Mouse (Mus musculus) myocyte (in vitro differentiated cells): ENCODE measurements around the gene Tppp. TPM values are rescaled to one million over a fixed set of nuclear protein-coding genes. Genes with fewer than 3 reads are reported as not detected.

ENCODE experiments used
- H3K27me3 ChIP-seq: one replicate; pipeline ENCODE4 v1.6.1; 2011; ENCODE audit not compliant: control insufficient read depth, insufficient read depth, insufficient read length
- H3K36me3 ChIP-seq: one replicate; pipeline ENCODE4 v1.6.1; 2011; ENCODE audit not compliant: control insufficient read depth, insufficient read depth
- H3K4me2 ChIP-seq: one replicate; pipeline ENCODE4 v1.6.1; 2011; ENCODE audit warnings: low read depth, control low read depth
- H3K4me3 ChIP-seq: one replicate; pipeline ENCODE4 v1.5.1; 2011; ENCODE audit warnings: mild to moderate bottlenecking, control low read depth, moderate library complexity
- H3K79me2 ChIP-seq: one replicate; pipeline ENCODE4 v1.6.1; 2011; ENCODE audit not compliant: control insufficient read depth, insufficient read depth
- H3ac ChIP-seq: one replicate; pipeline ENCODE4 v1.6.1; 2011; ENCODE audit not compliant: control insufficient read depth, insufficient read length
- CEBPB ChIP-seq: IDR thresholded peaks from 2 replicates; pipeline ENCODE4 v1.6.1; 2011; ENCODE audit warnings: mild to moderate bottlenecking, moderate library complexity; ENCODE audit not compliant: poor library complexity, insufficient read depth, severe bottlenecking
- E2F4 ChIP-seq: IDR thresholded peaks from one replicate; pipeline ENCODE4 v1.6.1; 2011; ENCODE audit warnings: mild to moderate bottlenecking, control low read depth, moderate library complexity; ENCODE audit not compliant: insufficient read depth
- MAX ChIP-seq: IDR thresholded peaks from one replicate; pipeline ENCODE4 v1.6.1; 2011; ENCODE audit warnings: low read depth, mild to moderate bottlenecking, control low read depth
- MYOD1 ChIP-seq, 3 experiments: IDR thresholded peaks; one replicate each; pipeline ENCODE4 v1.6.1; 2011; ENCODE audit warnings: control low read depth in 2 of 3, low read depth in 2 of 3, mild to moderate bottlenecking in 2 of 3, moderate library complexity in 1 of 3; ENCODE audit not compliant: insufficient read length in 2 of 3, control insufficient read depth in 1 of 3
- MYOG ChIP-seq, 3 experiments: IDR thresholded peaks; one replicate each; pipeline ENCODE4 v1.6.1; 2011; ENCODE audit warnings: control low read depth in 2 of 3, low read depth in 2 of 3, mild to moderate bottlenecking in 2 of 3; ENCODE audit not compliant: insufficient read length in 2 of 3, control insufficient read depth in 1 of 3, insufficient read depth in 1 of 3
- POLR2A ChIP-seq: IDR thresholded peaks from one replicate; pipeline ENCODE4 v1.6.1; 2011; ENCODE audit warnings: low read depth, mild to moderate bottlenecking, control low read depth, moderate library complexity; ENCODE audit not compliant: insufficient read length
- POLR2AphosphoS2 ChIP-seq: IDR thresholded peaks from one replicate; pipeline ENCODE4 v1.6.1; 2011; ENCODE audit warnings: low read depth, control low read depth; ENCODE audit not compliant: insufficient read length
- REST ChIP-seq: IDR thresholded peaks from one replicate; pipeline ENCODE4 v1.6.1; 2011; ENCODE audit warnings: mild to moderate bottlenecking, control low read depth, moderate library complexity; ENCODE audit not compliant: insufficient read depth, insufficient read length
- SRF ChIP-seq: IDR thresholded peaks from one replicate; pipeline ENCODE4 v1.6.1; 2011; ENCODE audit warnings: low read depth; ENCODE audit not compliant: control insufficient read depth, insufficient read length
- TCF12 ChIP-seq: IDR thresholded peaks from one replicate; pipeline ENCODE4 v1.6.1; 2011; ENCODE audit warnings: mild to moderate bottlenecking, control low read depth; ENCODE audit not compliant: poor library complexity, insufficient read depth, severe bottlenecking
- TCF3 ChIP-seq: IDR thresholded peaks from one replicate; pipeline ENCODE4 v1.6.1; 2011; ENCODE audit warnings: low read depth, control low read depth; ENCODE audit not compliant: insufficient read length
- USF1 ChIP-seq: IDR thresholded peaks from one replicate; pipeline ENCODE4 v1.6.1; 2011; ENCODE audit warnings: low read depth, mild to moderate bottlenecking, control low read depth, moderate library complexity
- polyA plus RNA-seq: library from polyadenylated mRNA; unstranded; fragments of >200 nt; fragmentation: generic; extraction: Trizol; gene quantifications from one replicate; pipeline ENCODE4 v1.2.1, GENCODE M21; 2012; ENCODE audit warnings: missing spikeins

Tppp gene
- polyA plus RNA-seq, 1 experiment, result not detected

- peak overlapping the region; percentile 9 for H3K4me2 ChIP-seq
- no peaks in the 10 kb centered on the region for H3K27me3 ChIP-seq
- H3K79me2 ChIP-seq, result no peaks in the 10 kb centered on the region
- no peak overlapping the region for H3K4me3 ChIP-seq
- TF ChIP-seq MYOG (IDR thresholded peaks at IDR 0.05; ENCODE audit: control insufficient read depth in 1 of 3, insufficient read depth in 1 of 3, insufficient read length in 2 of 3, low read depth in 2 of 3) (no peak), MYOD1 (IDR thresholded peaks at IDR 0.05; ENCODE audit: control insufficient read depth in 1 of 3, insufficient read length in 2 of 3, low read depth in 2 of 3) (no peak), POLR2A (no peak), SRF (no peak), MAX (no peak), CEBPB (no peak), POLR2AphosphoS2 (no peak), USF1 (no peak), TCF3 (no peak), E2F4 (no peak), TCF12 (no peak), REST (no peak)
- no peak overlapping the region for H3ac ChIP-seq
- H3K36me3 ChIP-seq, result no peaks in the 10 kb centered on the region
Measured at GRCm38 (mm10) chr13:73970545-73971448, 38.4 kb upstream of the Tppp start.

- Histone ChIP-seq H3K4me3 (no peak overlapping the region), H3K36me3 (no peaks in the 10 kb centered on the region), H3K4me2 (no peak overlapping the region), H3K79me2 (no peaks in the 10 kb centered on the region), H3K27me3 (no peaks in the 10 kb centered on the region), H3ac (no peak overlapping the region)
- TF ChIP-seq TCF3 (no peak), TCF12 (no peak), MAX (no peak), POLR2A (no peak), POLR2AphosphoS2 (no peak), MYOD1 (IDR thresholded peaks at IDR 0.05; ENCODE audit: control insufficient read depth in 1 of 3, insufficient read length in 2 of 3, low read depth in 2 of 3) (no peak), USF1 (no peak), E2F4 (no peak), CEBPB (no peak), MYOG (IDR thresholded peaks at IDR 0.05; ENCODE audit: control insufficient read depth in 1 of 3, insufficient read depth in 1 of 3, insufficient read length in 2 of 3, low read depth in 2 of 3) (no peak), REST (no peak)
Measured at GRCm38 (mm10) chr13:73974523-73974922, 34.7 kb upstream of the Tppp start.

DNA sequence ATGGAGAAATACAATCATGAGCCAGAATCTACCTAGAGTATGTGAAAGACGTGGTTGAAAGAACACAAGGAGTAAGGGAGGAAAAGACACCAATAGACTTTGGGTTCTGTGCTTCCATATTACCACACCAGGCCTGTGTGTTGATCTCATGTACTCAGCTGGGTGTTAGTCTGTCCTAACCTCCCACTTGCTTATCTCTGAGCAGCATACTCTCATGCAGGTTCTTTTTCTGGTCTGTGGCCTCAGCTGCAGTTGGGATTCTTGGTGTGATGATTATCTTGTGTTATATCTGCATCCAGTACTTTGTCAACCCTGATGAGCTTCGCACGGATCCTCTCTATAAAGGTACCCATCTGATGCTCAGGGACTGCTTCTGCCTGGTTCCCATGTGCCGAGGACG is 32.3 kb upstream of the Tppp start:
- TF ChIP-seq MYOD1 (IDR thresholded peaks at IDR 0.05; ENCODE audit: control insufficient read depth in 1 of 3, insufficient read length in 2 of 3, low read depth in 2 of 3) (no peak), SRF (no peak), POLR2AphosphoS2 (no peak), MYOG (IDR thresholded peaks at IDR 0.05; ENCODE audit: control insufficient read depth in 1 of 3, insufficient read depth in 1 of 3, insufficient read length in 2 of 3, low read depth in 2 of 3) (no peak)
- Histone ChIP-seq H3K79me2 (no peaks in the 10 kb centered on the region), H3K4me2 (no peak overlapping the region), H3K27me3 (no peaks in the 10 kb centered on the region), H3K36me3 (no peaks in the 10 kb centered on the region), H3ac (no peak overlapping the region), H3K4me3 (no peak overlapping the region)

DNA sequence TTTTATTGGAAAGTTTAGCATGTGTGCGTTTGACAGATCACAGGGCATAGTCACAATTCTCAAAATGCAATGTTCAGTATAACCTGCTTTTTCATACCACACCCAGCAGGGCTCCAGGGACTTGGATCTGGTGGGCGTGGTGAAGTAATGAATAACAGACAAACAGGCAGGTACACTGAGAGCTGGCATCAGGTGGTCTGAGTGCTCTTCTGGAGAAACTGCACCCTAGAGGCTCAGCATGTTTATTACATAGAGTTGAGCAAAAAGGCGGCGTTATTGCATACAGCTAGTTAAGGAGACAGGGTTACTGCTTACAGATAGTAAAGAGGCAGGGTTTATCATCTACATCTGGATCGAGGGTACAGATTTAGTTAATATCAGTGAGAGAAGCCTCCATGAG is 18.9 kb upstream of the Tppp start:
- Histone ChIP-seq H3K4me3 (no peak overlapping the region), H3K27me3 (peaks cover 7% of the 10 kb centered on the region), H3K36me3 (no peaks in the 10 kb centered on the region), H3K79me2 (no peaks in the 10 kb centered on the region), H3K4me2 (no peak overlapping the region), H3ac (no peak overlapping the region)
- TF ChIP-seq CEBPB (no peak), POLR2AphosphoS2 (no peak), TCF12 (no peak), MYOD1 (IDR thresholded peaks at IDR 0.05; ENCODE audit: control insufficient read depth in 1 of 3, insufficient read length in 2 of 3, low read depth in 2 of 3) (no peak), TCF3 (no peak), MAX (no peak), SRF (no peak), REST (no peak), USF1 (no peak), POLR2A (no peak), E2F4 (no peak)

- no peak for TF ChIP-seq MYOG (IDR thresholded peaks at IDR 0.05; ENCODE audit: control insufficient read depth in 1 of 3, insufficient read depth in 1 of 3, insufficient read length in 2 of 3, low read depth in 2 of 3)
- TF ChIP-seq TCF12, result no peak
- no peak for TF ChIP-seq TCF3
- no peak for TF ChIP-seq REST
- TF ChIP-seq POLR2AphosphoS2, result no peak
- TF ChIP-seq MAX, result no peak
- TF ChIP-seq POLR2A, result no peak
- TF ChIP-seq MYOD1 (IDR thresholded peaks at IDR 0.05; ENCODE audit: control insufficient read depth in 1 of 3, insufficient read length in 2 of 3, low read depth in 2 of 3), result no peak
- TF ChIP-seq CEBPB, result no peak
- no peak for TF ChIP-seq SRF
- TF ChIP-seq USF1, result no peak
- no peak for TF ChIP-seq E2F4
- H3K4me2 ChIP-seq, result no peak overlapping the region
- no peaks in the 10 kb centered on the region for H3K36me3 ChIP-seq
- H3K79me2 ChIP-seq, result no peaks in the 10 kb centered on the region
- H3K4me3 ChIP-seq, result no peak overlapping the region
- no peak overlapping the region for H3ac ChIP-seq
- peaks cover 7% of the 10 kb centered on the region for H3K27me3 ChIP-seq
Measured at GRCm38 (mm10) chr13:73990761-73991160, 18.4 kb upstream of the Tppp start.
